Mouse (Mus musculus): ENCODE measurements around the gene Vezf1. TPM values are rescaled to one million over a fixed set of nuclear protein-coding genes. Genes with fewer than 3 reads are reported as not detected.

Vezf1 gene
- total RNA-seq, 4 experiments from 2014 or later = 25.0 to 26.5 (median 25.7) TPM

- DNase-seq (ENCODE audit: low spot score in 2 of 2) = no peak
Observed at GRCm38 (mm10) chr11:88098021-88098729, 30.1 kb downstream of the Vezf1 start, which contains the start of gene Cuedc1. TSS of gene Cuedc1 (plus strand) at chr11:88098058.

- peak; percentile 41 to 73 for DNase-seq (ENCODE audit: low spot score in 2 of 2)
Observed at GRCm38 (mm10) chr11:88098787-88099598, 30.9 kb downstream of the Vezf1 start.

DNA sequence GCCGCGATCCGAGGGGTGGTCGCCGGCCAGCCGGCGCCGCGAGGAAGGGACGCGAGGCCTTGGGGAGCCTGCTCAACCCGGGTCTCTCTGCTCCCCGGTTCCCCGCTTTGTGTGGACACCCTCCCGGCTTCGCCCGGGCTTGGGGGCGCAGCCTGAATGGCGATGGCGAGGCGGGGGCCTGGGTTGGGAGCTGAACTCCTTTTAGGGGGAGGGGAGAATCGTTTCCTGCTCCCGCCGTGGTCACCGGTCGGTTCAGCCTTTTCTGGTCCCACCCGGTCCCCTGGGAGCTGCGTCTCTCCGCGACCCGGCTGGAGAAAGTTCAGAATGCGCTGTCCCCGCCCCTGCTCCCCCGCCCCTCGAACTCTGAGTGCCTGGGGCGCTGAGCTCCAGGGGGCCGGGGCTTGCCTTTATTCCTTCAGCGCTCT, 31.5 kb downstream of the Vezf1 start:
- peak; percentile 28 to 32 for DNase-seq (ENCODE audit: low spot score in 2 of 2)

DNA sequence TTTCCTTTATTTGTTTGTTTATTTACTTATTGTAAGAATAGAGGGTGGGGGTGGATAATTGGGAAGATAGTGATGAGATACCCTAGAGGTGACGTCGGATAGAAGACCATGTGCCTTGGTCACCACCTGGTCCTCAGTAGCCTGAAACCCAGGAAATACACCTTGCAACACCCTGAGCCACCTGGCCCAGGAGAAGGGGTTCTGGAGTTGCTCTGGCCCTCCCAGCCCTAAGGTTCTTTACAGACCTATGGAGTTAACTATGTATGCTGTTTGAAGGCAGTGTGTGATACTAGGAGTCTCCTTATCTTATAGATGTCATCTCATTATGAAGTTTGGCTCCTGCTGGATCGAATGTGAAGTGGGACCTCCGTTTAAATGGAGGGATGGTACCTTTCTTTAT, 32.1 kb downstream of the Vezf1 start:
- DNase-seq (ENCODE audit: low spot score in 2 of 2) = no peak

DNA sequence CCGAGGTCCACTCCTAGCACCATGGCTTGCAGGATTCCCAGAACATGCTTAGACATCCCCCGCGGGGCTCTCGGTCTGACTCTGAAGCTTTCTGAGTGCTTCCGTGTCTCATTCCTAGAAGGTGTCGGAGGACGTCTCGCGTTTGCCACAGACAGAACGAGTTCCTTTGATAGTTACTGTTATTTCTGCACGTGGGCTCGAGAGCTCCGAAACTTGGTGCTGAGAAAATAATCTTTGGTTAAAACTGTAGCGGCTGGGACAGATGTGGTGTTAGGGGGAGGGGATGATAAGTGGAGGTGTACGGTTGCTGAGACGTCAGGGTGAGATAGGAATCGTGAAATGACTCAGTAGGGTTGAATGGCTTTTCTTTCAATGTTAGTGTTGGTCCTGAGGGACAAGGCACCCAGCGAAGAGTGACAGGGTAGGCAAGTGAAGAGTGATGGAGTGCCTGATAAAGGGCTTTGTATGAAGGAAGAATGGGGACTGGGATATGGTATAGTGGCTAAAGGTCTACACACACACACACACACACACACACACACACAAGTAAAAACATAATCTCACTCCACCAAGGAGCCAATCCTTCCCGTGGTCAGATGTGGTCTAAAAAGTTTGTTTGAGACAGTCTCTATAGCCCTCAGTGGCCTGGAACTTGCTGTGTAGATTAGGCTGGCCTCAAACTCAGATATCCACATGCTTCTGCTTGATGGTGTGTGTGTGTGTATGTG, 35.3 kb downstream of the Vezf1 start:
- DNase-seq (ENCODE audit: low spot score in 2 of 2) = no peak

- no peak for DNase-seq (ENCODE audit: low spot score in 2 of 2)
Observed at GRCm38 (mm10) chr11:88105494-88106291, 37.6 kb downstream of the Vezf1 start.

DNA sequence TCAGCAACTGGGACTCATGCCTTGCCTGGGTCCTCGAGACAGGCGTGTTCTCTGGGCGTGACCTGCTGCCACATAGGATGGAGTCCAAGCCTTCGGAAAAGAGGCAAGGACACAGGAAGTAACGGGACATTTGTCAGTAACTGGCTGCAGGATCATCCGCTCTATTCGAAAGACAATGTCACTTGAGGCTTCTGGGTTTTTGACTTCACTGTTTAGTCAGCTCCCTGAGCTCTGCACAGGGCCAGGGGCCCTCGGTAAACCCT, 38.1 kb downstream of the Vezf1 start:
- no peak for DNase-seq (ENCODE audit: low spot score in 2 of 2)

DNA sequence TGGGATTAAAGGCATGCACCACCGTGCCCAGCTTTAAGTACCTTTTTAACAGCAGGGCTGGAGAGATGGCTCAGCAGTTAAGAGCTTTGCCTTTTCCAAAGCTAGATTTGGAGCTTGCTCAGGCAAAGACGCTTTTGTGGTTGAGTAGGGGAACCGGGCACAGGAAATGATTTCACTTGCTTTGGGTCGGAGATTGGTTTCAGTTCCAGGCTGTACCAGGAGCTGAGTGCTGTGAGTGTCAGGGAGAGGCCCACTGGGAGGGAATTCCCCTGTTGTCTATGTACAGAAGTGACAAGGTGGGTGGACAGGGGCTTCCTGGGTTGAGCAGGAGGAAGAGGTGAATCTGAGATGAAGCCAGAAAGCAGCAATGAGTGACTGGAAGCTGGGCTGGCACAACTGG, 39.3 kb downstream of the Vezf1 start:
- no peak for DNase-seq (ENCODE audit: low spot score in 2 of 2)

- no peak for DNase-seq (ENCODE audit: low spot score in 2 of 2)
Observed at GRCm38 (mm10) chr11:88110031-88110594, 42.0 kb downstream of the Vezf1 start.

- DNase-seq (ENCODE audit: low spot score in 2 of 2) = no peak
Observed at GRCm38 (mm10) chr11:88112078-88112477, 44.0 kb downstream of the Vezf1 start.

DNA sequence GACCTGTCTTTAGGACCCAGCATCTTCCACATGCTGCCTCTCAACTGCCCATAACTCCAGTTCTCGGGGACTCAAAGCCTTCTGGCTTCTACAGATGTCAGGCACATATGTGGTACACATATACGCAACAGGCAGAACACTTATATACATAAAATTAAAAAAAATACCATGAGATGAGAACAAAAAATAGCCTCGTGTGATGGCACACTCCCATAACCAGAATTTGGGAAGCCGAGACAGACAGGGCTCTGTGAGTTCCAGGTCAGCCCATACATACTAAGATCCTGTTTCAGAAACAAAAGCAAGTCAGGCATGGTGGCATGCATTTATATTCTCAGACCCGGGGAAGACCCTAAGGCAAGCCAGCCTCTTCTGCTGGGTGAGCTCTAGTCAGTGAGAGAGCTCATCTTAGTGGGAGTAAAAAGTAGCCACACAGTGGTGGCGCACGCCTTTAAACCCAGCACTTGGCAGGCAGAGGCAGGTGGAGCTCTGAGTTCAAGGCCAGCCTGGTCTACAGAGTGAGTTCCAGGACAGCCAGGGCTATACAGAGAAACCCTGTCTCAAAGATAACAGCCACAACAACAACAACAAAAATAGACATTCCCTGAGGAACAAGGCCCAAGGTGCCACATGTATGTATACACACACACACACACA, 44.7 kb downstream of the Vezf1 start:
- no peak for DNase-seq (ENCODE audit: low spot score in 2 of 2)

DNA sequence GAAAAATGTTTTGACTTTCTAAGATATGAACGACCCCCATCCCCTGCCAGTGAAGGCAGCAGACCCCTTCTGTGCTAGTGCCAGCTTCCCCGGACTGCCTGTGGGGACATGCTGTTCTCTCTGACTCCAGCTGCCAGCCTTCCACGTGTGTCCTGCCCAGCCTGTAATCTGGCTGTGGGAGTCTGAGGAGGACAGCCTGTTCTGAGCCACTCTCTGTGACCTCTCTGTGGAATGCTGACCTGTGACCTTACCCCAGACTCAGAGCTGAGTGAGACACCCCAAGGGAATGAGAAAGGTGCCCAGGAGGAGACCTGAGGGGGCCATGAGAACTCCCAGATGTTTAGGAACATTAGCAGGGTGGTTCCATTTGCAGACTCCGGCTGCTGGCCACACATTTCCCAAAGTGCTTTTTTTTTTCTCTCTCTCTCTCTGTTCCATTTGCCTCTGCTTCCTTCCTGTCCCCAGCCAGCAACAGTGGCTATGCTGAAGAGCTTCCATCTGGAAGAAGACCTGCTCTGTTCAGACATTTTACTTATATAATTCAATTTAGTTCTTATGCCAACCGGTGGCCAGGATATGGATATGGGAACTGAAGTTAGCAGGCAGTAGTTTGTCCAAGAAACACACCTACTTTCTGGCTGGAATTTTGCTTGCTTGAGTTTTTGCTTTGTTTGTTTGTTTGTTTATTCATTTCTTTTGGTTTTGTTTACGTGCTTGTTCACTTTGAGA, 45.6 kb downstream of the Vezf1 start:
- no peak for DNase-seq (ENCODE audit: low spot score in 2 of 2)

DNA sequence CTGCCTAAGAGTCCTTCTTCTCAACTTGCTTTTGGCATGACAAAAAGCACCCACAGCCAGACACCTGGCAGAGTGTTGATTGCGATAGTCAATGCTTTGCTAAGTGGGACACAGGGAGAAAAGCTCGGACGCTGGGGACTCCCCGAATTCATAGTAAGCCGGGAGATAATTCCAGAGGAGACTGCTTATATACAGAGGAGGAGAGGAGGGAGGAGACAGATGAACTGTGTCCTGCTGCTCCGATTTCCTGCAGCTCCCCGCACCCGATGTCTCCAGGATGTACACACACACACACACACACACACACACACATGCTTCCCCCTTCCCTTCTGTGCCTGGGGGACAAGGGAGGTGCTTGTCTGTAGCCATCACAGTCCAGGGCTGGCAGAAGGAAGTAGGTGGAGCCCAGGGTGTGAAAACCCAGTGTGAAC, 46.8 kb downstream of the Vezf1 start:
- DNase-seq (ENCODE audit: low spot score in 2 of 2) = no peak

- no peak for DNase-seq (ENCODE audit: low spot score in 2 of 2)
Observed at GRCm38 (mm10) chr11:88116568-88116967, 48.5 kb downstream of the Vezf1 start.

DNA sequence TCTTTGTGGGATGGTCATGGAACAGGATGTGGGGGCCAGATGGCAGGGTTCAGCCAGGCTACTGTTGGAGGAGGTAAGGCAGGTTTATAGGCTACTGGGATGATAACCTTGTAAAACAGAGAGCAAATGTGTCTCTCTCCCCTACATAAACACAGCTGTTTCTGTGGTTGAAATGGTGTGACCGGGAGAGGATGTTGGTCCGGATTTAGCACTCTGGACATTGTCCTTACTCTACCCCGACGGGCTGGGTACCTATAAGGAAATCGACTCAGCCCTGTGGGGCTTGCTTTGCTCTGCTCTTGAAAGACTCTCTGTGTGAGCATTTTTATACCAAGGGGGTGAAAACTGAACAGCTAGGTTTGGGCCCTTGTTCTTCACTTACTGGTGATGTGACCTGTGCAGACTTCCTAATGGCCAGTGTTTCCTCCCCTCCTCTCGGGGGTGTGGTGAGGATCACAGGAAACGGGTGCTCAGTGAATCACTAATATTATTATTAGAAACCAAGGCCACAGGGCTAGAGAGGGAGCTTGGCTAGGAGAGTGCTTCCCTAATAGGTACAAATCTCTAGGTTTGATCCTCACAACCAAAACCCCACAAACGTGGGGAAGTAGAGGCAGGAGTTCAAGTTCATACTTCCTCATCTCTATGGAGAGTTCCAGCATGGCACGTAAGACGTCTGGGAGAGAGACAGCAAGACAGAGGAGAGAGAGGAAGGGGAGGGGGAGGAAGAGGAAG, 49.4 kb downstream of the Vezf1 start:
- no peak for DNase-seq (ENCODE audit: low spot score in 2 of 2)

DNA sequence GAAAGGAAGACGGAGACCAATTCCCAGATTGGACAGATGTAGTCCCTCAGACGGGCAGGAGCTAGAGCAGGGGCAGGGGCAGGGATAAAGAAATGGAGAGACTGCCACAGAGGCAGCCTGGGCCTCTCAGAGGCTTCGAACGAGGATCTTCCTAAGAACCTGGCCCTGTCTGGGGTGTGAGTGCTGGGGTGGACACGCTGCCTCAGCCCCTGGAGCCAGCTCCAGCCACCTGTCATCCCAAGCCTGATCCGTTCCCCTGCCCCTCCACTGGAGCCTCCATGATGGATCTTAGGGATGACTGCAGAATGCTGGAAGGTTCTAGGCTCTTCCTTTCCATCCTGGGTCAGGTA, 50.0 kb downstream of the Vezf1 start:
- no peak for DNase-seq (ENCODE audit: low spot score in 2 of 2)

- peak; percentile 70 to 82 for DNase-seq (ENCODE audit: low spot score in 2 of 2)
Observed at GRCm38 (mm10) chr11:88118817-88119642, 51.0 kb downstream of the Vezf1 start.

DNA sequence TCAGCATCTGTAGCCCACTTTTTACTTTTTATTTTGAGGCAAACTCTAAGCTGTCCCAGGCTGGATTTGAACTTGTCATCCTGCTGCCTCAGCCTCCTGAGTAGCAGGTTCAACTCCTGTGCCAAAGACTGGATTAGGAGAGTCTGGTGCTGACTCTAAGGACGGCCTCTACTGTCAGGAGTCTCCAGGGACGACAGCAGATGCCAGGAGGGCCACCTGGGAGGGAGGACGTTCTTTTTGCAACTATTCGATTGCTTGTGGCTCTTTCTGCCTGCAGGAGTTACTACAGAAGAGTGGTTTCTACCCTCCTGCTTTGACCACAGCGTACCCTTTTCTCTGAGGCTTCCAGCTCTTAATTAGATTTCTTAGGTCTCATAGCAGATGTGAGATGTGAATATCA, 54.5 kb downstream of the Vezf1 start:
- no peak for DNase-seq (ENCODE audit: low spot score in 2 of 2)
